Mouse (Mus musculus): Measurements from ENCODE around the gene Wfdc12. TPM values are rescaled to one million over a fixed set of nuclear protein-coding genes. Genes with fewer than 3 reads are reported as not detected.

Gene Wfdc12
- polyA plus RNA-seq, 1 experiment from 2014 or later, result not detected

- no peak for ATAC-seq (replicated peaks)
- no peaks in the 10 kb centered on the region for H3K36me3 ChIP-seq (replicated peaks)
- H3K4me3 ChIP-seq, result no peak overlapping the region
- no peak overlapping the region for H3K9ac ChIP-seq
- H3K27ac ChIP-seq, result no peak overlapping the region
- no peaks in the 10 kb centered on the region for H3K27me3 ChIP-seq (replicated peaks)
- no peaks in the 10 kb centered on the region for H3K4me1 ChIP-seq
- H3K4me2 ChIP-seq, result no peak overlapping the region
- 94% methylated on average over 12 of the region's 12 CpGs for WGBS
- no peaks in the 10 kb centered on the region for H3K9me3 ChIP-seq
Measured at GRCm38 (mm10) chr2:164146556-164146955, 43.9 kb downstream of the Wfdc12 start.

DNA sequence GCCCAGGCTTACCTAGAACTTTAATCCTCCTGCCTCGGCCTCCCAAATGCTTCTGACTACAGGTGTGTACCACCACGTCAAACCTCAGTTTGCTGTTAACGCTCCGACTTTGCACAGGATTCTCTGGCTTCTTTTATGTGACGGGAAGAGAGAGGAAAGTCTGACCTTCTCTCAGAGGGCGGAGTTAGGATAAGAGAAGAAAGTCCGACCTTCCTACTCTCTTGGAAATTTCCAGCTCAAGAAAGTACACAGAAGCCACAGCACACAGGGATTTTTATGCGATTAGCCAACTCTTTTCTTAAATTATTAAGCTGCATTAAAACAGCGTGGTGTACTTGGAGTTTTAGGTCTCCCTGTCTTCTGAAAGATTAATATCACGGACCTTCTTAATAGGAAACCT is 45.9 kb downstream of the Wfdc12 start:
- no peak overlapping the region for H3K4me2 ChIP-seq
- H3K9me3 ChIP-seq, result no peaks in the 10 kb centered on the region
- no peak overlapping the region for H3K4me3 ChIP-seq
- no peak overlapping the region for H3K9ac ChIP-seq
- 79% methylated on average over 10 of the region's 10 CpGs for WGBS
- no peaks in the 10 kb centered on the region for H3K27me3 ChIP-seq (replicated peaks)
- no peak for ATAC-seq (replicated peaks)
- H3K27ac ChIP-seq, result no peak overlapping the region
- H3K4me1 ChIP-seq, result no peaks in the 10 kb centered on the region
- no peaks in the 10 kb centered on the region for H3K36me3 ChIP-seq (replicated peaks)

DNA sequence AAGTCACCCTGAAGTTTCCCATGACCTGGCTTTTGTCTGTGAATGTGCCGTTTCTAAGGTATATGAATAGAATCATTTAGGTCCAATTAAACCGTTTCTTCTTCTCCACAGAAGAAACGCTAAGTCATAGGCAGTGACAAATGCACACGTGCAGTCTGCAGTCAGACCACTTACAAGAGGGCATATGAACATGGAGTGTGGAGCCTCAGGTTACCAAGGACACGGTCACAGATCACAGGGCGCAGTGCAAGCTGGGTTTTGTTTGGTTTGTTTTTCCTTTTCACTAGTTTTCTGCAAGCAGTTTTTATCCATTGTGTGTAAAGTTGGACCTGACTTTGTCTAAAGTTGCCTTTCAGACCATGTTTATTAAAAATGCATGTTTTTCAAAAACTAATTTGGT is 46.4 kb downstream of the Wfdc12 start:
- Histone ChIP-seq H3K4me1 (no peaks in the 10 kb centered on the region), H3K27ac (no peak overlapping the region), H3K9ac (no peak overlapping the region), H3K9me3 (no peaks in the 10 kb centered on the region), H3K4me3 (no peak overlapping the region), H3K36me3 (replicated peaks) (no peaks in the 10 kb centered on the region), H3K27me3 (replicated peaks) (no peaks in the 10 kb centered on the region), H3K4me2 (no peak overlapping the region)
- WGBS, result 58% methylated on average over 6 of the region's 6 CpGs
- ATAC-seq (replicated peaks), result no peak

DNA sequence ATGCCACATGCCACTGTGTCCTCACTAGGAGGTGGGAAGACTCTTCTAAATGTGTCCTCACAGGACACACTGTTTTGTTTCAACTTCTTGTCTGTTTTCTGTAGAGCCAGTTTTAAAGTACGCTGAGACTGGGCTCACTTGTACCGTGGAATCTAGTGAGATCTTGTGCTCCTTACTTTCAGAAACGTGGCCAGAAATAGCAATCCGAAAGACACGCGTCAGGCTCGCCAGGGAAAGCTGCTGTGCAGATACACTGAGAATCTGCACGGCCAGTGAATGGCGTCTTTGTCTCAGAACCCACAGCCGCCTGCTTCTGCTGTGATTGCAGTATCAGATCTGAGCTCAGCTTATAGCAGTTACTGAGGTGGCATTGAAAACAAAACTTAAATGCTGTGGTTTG is 48.4 kb downstream of the Wfdc12 start:
- H3K36me3 ChIP-seq (replicated peaks), result no peaks in the 10 kb centered on the region
- no peaks in the 10 kb centered on the region for H3K27me3 ChIP-seq (replicated peaks)
- H3K27ac ChIP-seq, result no peak overlapping the region
- WGBS, result 65% methylated on average over 10 of the region's 10 CpGs
- H3K4me2 ChIP-seq, result no peak overlapping the region
- no peak overlapping the region for H3K4me3 ChIP-seq
- H3K9ac ChIP-seq, result no peak overlapping the region
- no peak for ATAC-seq (replicated peaks)
- peaks cover 10% of the 10 kb centered on the region; the same call in 1 of the 2 replicates for H3K4me1 ChIP-seq
- H3K9me3 ChIP-seq, result no peaks in the 10 kb centered on the region

Other genes with a start within 250 kb of the Wfdc12 start
- 481 and 500 TPM in 2 replicates for gene Ywhab, start 195.6 kb downstream of the Wfdc12 start, polyA plus RNA-seq (2015; fragmentation: Nextera tagmentation; extraction: Ambion mirVana)
- gene Pabpc1l, start 165.2 kb downstream of the Wfdc12 start, polyA plus RNA-seq (2015; fragmentation: Nextera tagmentation; extraction: Ambion mirVana), result 2.2 and 2.4 TPM in 2 replicates
- gene Stk4, start 120.3 kb downstream of the Wfdc12 start, polyA plus RNA-seq (2015; fragmentation: Nextera tagmentation; extraction: Ambion mirVana), result 19.6 and 21.1 TPM in 2 replicates
- gene Tomm34, start 119.4 kb downstream of the Wfdc12 start, polyA plus RNA-seq (2015; fragmentation: Nextera tagmentation; extraction: Ambion mirVana), result 52.9 and 53.4 TPM in 2 replicates
- 1.3 and 1.7 TPM in 2 replicates for gene Kcns1, start 19.5 kb downstream of the Wfdc12 start, polyA plus RNA-seq (2015; fragmentation: Nextera tagmentation; extraction: Ambion mirVana)
- not detected in 2 replicates for gene Wfdc5, start 7.9 kb downstream of the Wfdc12 start, polyA plus RNA-seq (2015; fragmentation: Nextera tagmentation; extraction: Ambion mirVana)
- gene Wfdc15a, start 9.5 kb upstream of the Wfdc12 start, polyA plus RNA-seq (2015; fragmentation: Nextera tagmentation; extraction: Ambion mirVana), result not detected in 2 replicates
- gene Wfdc15b, start 31.1 kb upstream of the Wfdc12 start, polyA plus RNA-seq (2015; fragmentation: Nextera tagmentation; extraction: Ambion mirVana), result not detected in 2 replicates
- not detected in 2 replicates for gene Svs2, start 47.9 kb upstream of the Wfdc12 start, polyA plus RNA-seq (2015; fragmentation: Nextera tagmentation; extraction: Ambion mirVana)
- gene Svs3b, start 66.0 kb upstream of the Wfdc12 start, polyA plus RNA-seq (2015; fragmentation: Nextera tagmentation; extraction: Ambion mirVana), result not detected in 2 replicates
- not detected in 2 replicates for gene Svs4, start 87.9 kb upstream of the Wfdc12 start, polyA plus RNA-seq (2015; fragmentation: Nextera tagmentation; extraction: Ambion mirVana)
- not detected in 2 replicates for gene Svs3a, start 98.7 kb upstream of the Wfdc12 start, polyA plus RNA-seq (2015; fragmentation: Nextera tagmentation; extraction: Ambion mirVana)
- gene Svs6, start 126.1 kb upstream of the Wfdc12 start, polyA plus RNA-seq (2015; fragmentation: Nextera tagmentation; extraction: Ambion mirVana), result not detected in 2 replicates
- gene Svs5, start 142.1 kb upstream of the Wfdc12 start, polyA plus RNA-seq (2015; fragmentation: Nextera tagmentation; extraction: Ambion mirVana), result not detected in 2 replicates
- not detected in 2 replicates for gene Slpi, start 198.5 kb upstream of the Wfdc12 start, polyA plus RNA-seq (2015; fragmentation: Nextera tagmentation; extraction: Ambion mirVana)
- 0.05 TPM in 1 of 2 replicates, not detected in the other for gene Rbpjl, start 212.5 kb upstream of the Wfdc12 start, polyA plus RNA-seq (2015; fragmentation: Nextera tagmentation; extraction: Ambion mirVana)
- 0.65 and 0.89 TPM in 2 replicates for gene Matn4, start 214.6 kb upstream of the Wfdc12 start, polyA plus RNA-seq (2015; fragmentation: Nextera tagmentation; extraction: Ambion mirVana)